Mouse (Mus musculus) testis, adult 2 months (tissue): ENCODE measurements around the gene Pdx1. TPM values are rescaled to one million over a fixed set of nuclear protein-coding genes. Genes with fewer than 3 reads are reported as not detected.

Experiments
- H3K27ac ChIP-seq: fragments of 200-500 bp; 2 replicates; pipeline ENCODE4 v1.5.1; 2012; ENCODE audit warnings: low read depth, low read length; ENCODE audit not compliant: control insufficient read depth, insufficient read depth
- H3K27me3 ChIP-seq: fragments of 200-500 bp; 2 replicates; pipeline ENCODE4 v1.6.1; 2012; ENCODE audit warnings: mild to moderate bottlenecking, low read length, moderate library complexity; ENCODE audit not compliant: control insufficient read depth, insufficient read depth
- H3K36me3 ChIP-seq: fragments of 200-500 bp; 2 replicates; pipeline ENCODE4 v1.6.1; 2012; ENCODE audit warnings: mild to moderate bottlenecking, low read length; ENCODE audit not compliant: control insufficient read depth, insufficient read depth
- H3K4me1 ChIP-seq: fragments of 200-500 bp; 2 replicates; pipeline ENCODE4 v1.6.1; 2012; ENCODE audit warnings: low read length; ENCODE audit not compliant: control insufficient read depth, insufficient read depth
- H3K4me3 ChIP-seq: fragments of 200-500 bp; 2 replicates; pipeline ENCODE4 v1.5.1; 2012; ENCODE audit warnings: low read depth, mild to moderate bottlenecking, low read length, moderate library complexity, mixed read lengths; ENCODE audit not compliant: control insufficient read depth
- CTCF ChIP-seq: fragments of 200-500 bp; IDR thresholded peaks from 2 replicates; pipeline ENCODE4 v1.5.1; 2012; ENCODE audit warnings: low read depth, mild to moderate bottlenecking, inconsistent platforms, low read length, moderate library complexity; ENCODE audit not compliant: control insufficient read depth, insufficient read depth, insufficient replicate concordance
- POLR2A ChIP-seq: fragments of 200-500 bp; IDR thresholded peaks from 2 replicates; pipeline ENCODE4 v1.6.1; 2012; ENCODE audit warnings: low read depth, mild to moderate bottlenecking, inconsistent platforms, low read length, moderate library complexity; ENCODE audit not compliant: control insufficient read depth
- polyA plus RNA-seq: library from polyadenylated mRNA; depleted of rRNA; stranded (reverse); fragments of >200 nt; gene quantifications from 2 replicates; pipeline ENCODE4 v1.2.3, GENCODE M21; 2012

The Pdx1 gene
- polyA plus RNA-seq, 1 experiment = not detected

DNA sequence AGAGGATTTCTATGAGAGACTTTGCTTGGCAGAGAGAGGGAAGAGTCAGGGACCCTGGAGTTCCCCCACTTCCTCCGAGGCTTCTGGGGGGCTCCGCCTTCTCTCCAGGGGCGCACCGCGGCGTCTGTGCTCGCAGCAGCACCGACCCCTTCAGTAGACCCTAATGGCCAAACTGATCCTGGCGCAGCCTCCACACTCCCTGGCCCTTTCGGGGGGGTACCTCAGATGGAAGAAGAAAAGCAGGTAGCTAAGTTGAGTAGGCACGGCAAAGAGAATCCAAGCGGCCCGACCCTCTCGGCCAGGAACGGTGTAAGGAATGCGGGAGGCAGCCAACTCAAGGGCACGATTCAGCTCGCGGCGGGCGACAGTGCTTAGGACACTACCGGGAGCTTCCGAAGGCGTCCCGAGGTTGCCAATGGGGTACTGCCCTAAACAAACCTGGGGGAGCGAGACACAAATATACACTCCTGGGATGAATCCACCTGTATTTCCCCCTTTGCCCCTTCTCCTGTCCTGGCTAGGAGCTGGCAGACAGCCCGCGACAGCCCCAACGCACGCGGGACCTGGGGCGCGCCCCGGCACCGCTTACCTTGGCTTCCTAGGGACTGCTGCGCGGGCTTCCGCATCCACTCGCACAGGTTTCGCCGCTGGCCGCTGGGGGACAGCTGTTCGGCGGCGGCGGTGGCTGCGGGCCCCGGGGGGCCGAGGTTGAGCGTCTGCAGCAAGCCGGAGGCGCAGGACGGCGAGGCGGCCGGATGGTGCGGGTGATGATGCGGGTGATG lies 36.3 kb downstream of the Pdx1 start:
- peak overlapping the region; percentile 4 for H3K4me3 ChIP-seq
- no peaks in the 10 kb centered on the region for H3K36me3 ChIP-seq
- peaks cover 3% of the 10 kb centered on the region for H3K27me3 ChIP-seq
- no peak overlapping the region for H3K27ac ChIP-seq
- no peak for TF ChIP-seq CTCF
- no peak for TF ChIP-seq POLR2A
- peaks cover 8% of the 10 kb centered on the region for H3K4me1 ChIP-seq

DNA sequence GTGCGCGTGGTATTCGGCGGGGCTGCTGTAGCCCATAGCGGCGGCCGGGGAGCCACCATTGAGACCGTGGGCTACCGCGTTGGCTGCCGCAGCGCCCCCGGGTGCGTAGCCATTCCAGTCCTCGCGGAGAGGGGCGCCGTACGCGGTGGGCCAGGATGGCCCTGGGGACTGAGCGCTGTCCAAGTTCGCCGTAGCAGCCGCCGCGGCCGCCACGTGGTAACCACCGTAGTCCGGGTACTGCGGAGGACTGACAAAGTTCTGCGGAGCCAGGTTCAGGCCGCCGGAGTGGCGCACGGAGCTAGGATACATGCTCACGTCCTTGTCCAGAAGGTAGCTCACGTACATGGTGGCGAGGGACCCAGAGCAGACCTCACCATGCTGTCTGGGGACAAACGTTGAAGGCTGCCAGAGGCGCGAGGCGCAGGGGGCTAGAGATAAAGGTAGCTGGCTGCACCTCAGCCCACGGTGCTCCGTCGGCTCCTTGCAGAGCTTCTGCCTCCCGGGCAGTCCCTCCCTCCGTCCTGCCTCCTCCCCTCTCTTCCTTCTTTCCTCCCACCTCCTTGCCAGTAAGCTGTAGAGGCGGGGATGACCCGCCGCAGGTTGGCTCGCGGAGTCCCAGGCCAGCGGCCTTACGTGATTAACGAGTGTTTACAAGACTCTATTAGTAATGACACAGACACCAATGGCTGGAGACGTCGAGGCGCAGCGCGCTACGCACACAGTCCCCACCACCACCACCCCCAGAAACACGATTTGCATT lies 37.1 kb downstream of the Pdx1 start, which contains the start of gene Cdx2:
Gene Cdx2 (minus strand): TSS at position 633 of the 760 bp plus-strand sequence.
- peaks cover 5% of the 10 kb centered on the region for H3K4me1 ChIP-seq
- H3K27me3 ChIP-seq = no peaks in the 10 kb centered on the region; the same call in none of the 2 replicates
- peak within 1 kb of the TSS; percentile 4 for H3K4me3 ChIP-seq
- TF ChIP-seq CTCF (no peak), POLR2A (no peak)
- no peaks in the 10 kb centered on the region for H3K36me3 ChIP-seq
- H3K27ac ChIP-seq = no peak within 1 kb of the TSS

DNA sequence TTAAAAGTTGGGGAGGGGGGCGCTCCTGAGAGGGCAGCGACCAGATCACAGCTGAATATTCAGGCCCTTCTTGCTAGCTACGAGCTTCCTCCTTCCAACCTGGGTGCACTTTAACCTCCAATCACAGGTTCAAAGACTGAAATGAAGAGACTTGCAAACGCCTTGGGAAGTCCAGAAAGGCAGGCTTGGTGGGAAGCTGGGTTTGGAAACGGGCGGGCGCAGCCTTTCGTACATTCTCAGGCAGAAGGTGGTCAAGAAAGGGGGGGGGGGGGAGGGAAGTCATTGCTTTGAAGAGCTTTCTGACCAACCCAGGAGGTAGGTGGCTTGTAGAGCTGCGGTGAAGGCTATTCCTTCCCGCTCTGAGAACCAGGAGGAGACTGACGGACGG lies 37.6 kb downstream of the Pdx1 start:
- H3K4me1 ChIP-seq = peaks cover 5% of the 10 kb centered on the region
- no peak overlapping the region for H3K4me3 ChIP-seq

DNA sequence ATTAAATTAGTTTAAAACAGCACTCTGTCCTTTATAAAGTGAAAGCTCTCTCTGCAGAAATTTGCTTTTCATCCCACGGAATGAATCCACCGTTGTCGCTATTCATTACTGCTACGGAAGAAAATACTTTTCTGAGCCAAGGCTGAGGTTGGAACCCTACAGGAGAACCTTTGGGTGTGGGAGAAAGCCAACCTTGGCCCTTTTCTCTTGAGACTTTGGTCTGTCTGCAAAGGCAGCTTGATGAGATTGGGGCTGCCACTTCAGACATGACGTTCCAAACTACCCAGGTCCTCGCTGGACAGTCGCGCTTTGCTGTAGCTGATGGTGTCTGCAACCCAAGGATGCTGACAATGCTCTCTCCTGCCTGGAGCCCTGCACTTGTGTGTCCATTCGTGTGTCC lies 38.7 kb downstream of the Pdx1 start:
- TF ChIP-seq POLR2A (no peak), CTCF (no peak)
- Histone ChIP-seq H3K27me3 (no peaks in the 10 kb centered on the region; the same call in none of the 2 replicates), H3K27ac (no peak overlapping the region), H3K36me3 (no peaks in the 10 kb centered on the region), H3K4me3 (no peak overlapping the region), H3K4me1 (peaks cover 5% of the 10 kb centered on the region)

More for the DNA sequence above, 37.6 kb downstream of the Pdx1 start:
- TF ChIP-seq POLR2A = no peak
- no peak for TF ChIP-seq CTCF
- Histone ChIP-seq H3K36me3 (no peaks in the 10 kb centered on the region), H3K27ac (no peak overlapping the region), H3K27me3 (no peaks in the 10 kb centered on the region; the same call in none of the 2 replicates)

DNA sequence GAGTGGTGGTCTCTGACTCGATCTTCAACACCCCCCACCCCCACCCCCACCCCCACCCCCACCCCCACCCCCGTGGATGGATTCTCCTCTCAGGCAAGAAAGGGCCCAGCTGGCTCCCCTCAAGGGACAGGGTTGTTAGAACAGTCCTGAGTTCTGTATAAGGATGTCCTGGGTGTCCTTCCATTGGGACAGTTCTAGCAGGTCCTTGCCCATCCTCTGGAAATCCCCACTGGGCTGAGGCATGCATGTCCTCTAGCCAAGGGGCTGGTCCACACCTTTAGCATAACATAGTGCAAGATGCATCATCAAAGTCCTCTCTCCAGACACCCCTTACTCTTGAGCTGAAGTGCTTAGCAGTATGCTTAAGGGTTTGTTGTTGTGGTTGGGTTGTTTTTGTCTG lies 40.0 kb downstream of the Pdx1 start:
- no peak overlapping the region for H3K27ac ChIP-seq
- H3K27me3 ChIP-seq = no peaks in the 10 kb centered on the region; the same call in none of the 2 replicates
- H3K4me1 ChIP-seq = peaks cover 5% of the 10 kb centered on the region
- TF ChIP-seq POLR2A = no peak
- no peak for TF ChIP-seq CTCF
- no peak overlapping the region for H3K4me3 ChIP-seq
- no peaks in the 10 kb centered on the region for H3K36me3 ChIP-seq

DNA sequence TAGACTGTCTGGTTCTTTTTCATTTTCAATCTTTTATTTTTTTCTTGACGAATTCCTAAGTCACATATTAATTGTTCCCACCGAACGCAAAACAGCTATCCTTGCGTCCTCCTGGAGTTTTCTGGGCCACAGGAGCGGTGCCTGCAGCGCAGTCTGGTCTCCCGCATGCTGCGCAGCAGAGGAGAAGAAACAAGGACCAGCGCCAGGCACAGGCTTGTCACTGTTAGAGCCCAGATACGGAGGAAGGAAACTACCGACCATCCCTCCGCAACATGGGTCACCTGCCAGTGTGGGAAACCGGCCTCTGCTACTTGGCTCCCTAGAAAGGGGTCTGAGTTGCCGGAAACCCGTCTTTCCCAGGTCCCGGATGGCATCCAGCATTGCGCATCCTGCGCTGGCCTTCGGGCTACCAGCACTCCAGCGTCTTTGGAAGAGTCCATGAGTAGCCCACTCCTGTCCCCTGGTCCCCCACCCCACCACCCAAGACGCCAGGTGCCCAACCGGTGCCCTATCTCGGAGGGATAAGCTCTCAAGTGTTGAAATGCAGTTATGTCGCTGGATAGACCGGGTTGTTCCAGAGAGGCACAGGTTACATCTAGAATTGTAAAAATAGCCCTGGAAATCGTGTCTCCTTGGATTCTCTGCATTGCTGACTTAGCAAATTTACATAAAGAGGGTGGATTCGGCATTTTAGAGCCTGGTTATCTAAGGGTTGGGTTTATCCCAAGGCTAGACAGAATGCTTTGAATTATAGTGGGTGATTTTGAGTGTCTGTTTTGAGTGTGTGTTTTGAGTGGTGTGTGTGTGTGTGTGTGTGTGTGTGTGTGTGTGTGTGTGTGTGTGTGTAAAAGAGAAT lies 43.3 kb downstream of the Pdx1 start:
- Histone ChIP-seq H3K36me3 (no peaks in the 10 kb centered on the region), H3K4me1 (no peaks in the 10 kb centered on the region; the same call in 1 of the 2 replicates), H3K4me3 (no peak overlapping the region), H3K27me3 (no peaks in the 10 kb centered on the region; the same call in 1 of the 2 replicates), H3K27ac (no peak overlapping the region)
- TF ChIP-seq CTCF = no peak
- no peak for TF ChIP-seq POLR2A
